Mouse (Mus musculus) hindbrain, embryonic 11.5 days (tissue): ENCODE measurements around the gene Ensa. TPM values are rescaled to one million over a fixed set of nuclear protein-coding genes. Genes with fewer than 3 reads are reported as not detected.
"Not testable (repeated sequence)": the region's sequence is repeated elsewhere in the genome, so short reads cannot be mapped to it uniquely, and the experiment has no call there.

Experiments used
- ATAC-seq: fragments of 200-750 bp; cut with Nextera tagmentation; 2 replicates; pipeline ENCODE4 v1.8.0; 2017; ENCODE audit warnings: mild to moderate bottlenecking, moderate TSS enrichment, moderate library complexity; ENCODE audit not compliant: low FRiP score
- DNase-seq: peaks from one replicate; pipeline ENCODE4 v3.0.0-alpha.2; 2015; ENCODE audit warnings: low spot score
- H3K27ac ChIP-seq: fragments of 300-500 bp; sonication (generic); 2 replicates; pipeline ENCODE4 v1.5.1; 2014; ENCODE audit warnings: mild to moderate bottlenecking, low read depth, low read length
- H3K27me3 ChIP-seq: fragments of 300-500 bp; sonication (generic); 2 replicates; pipeline ENCODE4 v1.6.1; 2014; ENCODE audit warnings: mild to moderate bottlenecking, low read length, moderate library complexity, mixed read lengths; ENCODE audit not compliant: control insufficient read depth, insufficient read depth
- H3K36me3 ChIP-seq: fragments of 300-500 bp; sonication (generic); 2 replicates; pipeline ENCODE4 v1.6.1; 2014; ENCODE audit warnings: mild to moderate bottlenecking, low read length, moderate library complexity, mixed read lengths; ENCODE audit not compliant: control insufficient read depth, insufficient read depth
- H3K4me1 ChIP-seq: fragments of 300-500 bp; sonication (generic); replicated peaks from 2 replicates; pipeline ENCODE4 v1.6.1; 2014; ENCODE audit warnings: low read length, mixed read lengths; ENCODE audit not compliant: control insufficient read depth, insufficient read depth
- H3K4me2 ChIP-seq: fragments of 300-500 bp; sonication (generic); replicated peaks from 2 replicates; pipeline ENCODE4 v1.6.1; 2014; ENCODE audit warnings: mild to moderate bottlenecking, low read depth, low read length
- H3K4me3 ChIP-seq: fragments of 300-500 bp; sonication (generic); 2 replicates; pipeline ENCODE4 v1.5.1; 2014; ENCODE audit warnings: low read depth, low read length
- H3K9ac ChIP-seq: fragments of 300-500 bp; sonication (generic); 2 replicates; pipeline ENCODE4 v1.6.1; 2014; ENCODE audit warnings: low read depth, low read length
- H3K9me3 ChIP-seq: fragments of 300-500 bp; sonication (generic); 2 replicates; pipeline ENCODE4 v1.6.1; 2016; ENCODE audit warnings: low read length; ENCODE audit not compliant: control insufficient read depth
- WGBS: fragments of 180-500 bp; shearing (Covaris S2); extraction: QIAGEN DNeasy Blood & Tissue Kit; methylation state at CpG from one replicate; pipeline ENCODE4 v1.1.7; 2014; 5-methylcytosine and 5-hydroxymethylcytosine counted together
- polyA plus RNA-seq: library from polyadenylated mRNA; unstranded; fragments of >200 nt; fragmentation: Nextera tagmentation; extraction: Ambion mirVana; gene quantifications from 2 replicates; pipeline ENCODE4 v1.2.1, GENCODE M21; 2014

Ensa gene
- polyA plus RNA-seq, 1 experiment from 2014 or later = 87.4 TPM

DNA sequence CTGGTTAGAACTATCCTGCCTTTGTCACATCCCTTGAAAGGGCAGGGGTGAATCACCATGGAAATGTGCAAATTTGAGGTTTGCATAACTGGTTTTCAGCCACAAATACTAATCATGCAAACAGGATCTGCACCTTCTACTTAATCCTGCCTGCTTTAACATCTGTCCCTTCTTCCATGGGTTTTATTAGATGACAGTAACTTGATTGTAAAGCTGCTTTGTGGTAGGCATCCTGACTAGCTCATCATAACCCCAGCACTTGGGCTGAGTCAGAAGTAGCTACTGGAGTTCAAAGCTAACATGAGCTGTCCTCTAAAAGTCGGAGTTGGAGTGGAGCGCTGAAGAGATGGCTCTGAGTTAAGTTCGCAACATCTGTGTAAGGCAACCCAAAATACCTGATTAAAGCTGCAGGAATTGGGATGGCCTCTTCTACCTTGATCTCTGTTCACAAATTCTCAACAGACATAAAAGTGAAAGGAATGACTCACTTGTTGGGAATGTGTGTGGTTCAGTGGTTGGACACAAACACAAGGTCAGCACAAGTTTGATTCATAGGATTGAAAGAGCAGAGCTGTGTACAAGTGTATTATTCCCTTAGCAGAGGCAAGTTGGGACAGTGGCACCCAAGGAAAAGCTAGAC, 39.3 kb downstream of the Ensa start:
- no peaks in the 10 kb centered on the region for H3K36me3 ChIP-seq
- no peak overlapping the region for H3K9ac ChIP-seq
- H3K9me3 ChIP-seq = no peaks in the 10 kb centered on the region
- no peak for ATAC-seq
- DNase-seq = no peak
- no peak overlapping the region for H3K27ac ChIP-seq
- H3K4me1 ChIP-seq = peaks cover 6% of the 10 kb centered on the region
- H3K27me3 ChIP-seq = no peaks in the 10 kb centered on the region
- H3K4me3 ChIP-seq = no peak overlapping the region
- no peak overlapping the region for H3K4me2 ChIP-seq
- 89% methylated on average over 3 of the region's 3 CpGs for WGBS

GRCm38 (mm10) chr3:95664940-95665352, 40.2 kb downstream of the Ensa start:
- no peaks in the 10 kb centered on the region for H3K36me3 ChIP-seq
- no peaks in the 10 kb centered on the region for H3K27me3 ChIP-seq
- no peaks in the 10 kb centered on the region for H3K9me3 ChIP-seq
- DNase-seq = no peak
- 94% methylated on average over 4 of the region's 4 CpGs for WGBS
- no peak for ATAC-seq
- H3K4me2 ChIP-seq = no peak overlapping the region
- H3K9ac ChIP-seq = no peak overlapping the region
- no peak overlapping the region for H3K4me3 ChIP-seq
- no peak overlapping the region for H3K27ac ChIP-seq
- peaks cover 6% of the 10 kb centered on the region for H3K4me1 ChIP-seq

GRCm38 (mm10) chr3:95666124-95666844, 41.5 kb downstream of the Ensa start:
- no peaks in the 10 kb centered on the region for H3K27me3 ChIP-seq
- ATAC-seq (no peak), DNase-seq (no peak)
- no peaks in the 10 kb centered on the region for H3K36me3 ChIP-seq
- peaks cover 4% of the 10 kb centered on the region; the same call in 1 of the 2 replicates for H3K4me1 ChIP-seq
- H3K9ac ChIP-seq = no peak overlapping the region
- WGBS = 56% methylated on average over 6 of the region's 6 CpGs
- H3K9me3 ChIP-seq = no peaks in the 10 kb centered on the region
- no peak overlapping the region for H3K4me3 ChIP-seq
- H3K27ac ChIP-seq = no peak overlapping the region
- H3K4me2 ChIP-seq = no peak overlapping the region

GRCm38 (mm10) chr3:95667521-95667920, 42.7 kb downstream of the Ensa start:
- no peak for DNase-seq
- Histone ChIP-seq H3K27me3 (no peaks in the 10 kb centered on the region), H3K4me3 (no peak overlapping the region), H3K36me3 (no peaks in the 10 kb centered on the region), H3K27ac (peak overlapping the region; percentile 14; the same call in 1 of the 2 replicates), H3K4me1 (0 out of 2 replicates have a peak, but pooled peaks cover 4% of the 10 kb centered on the region), H3K9me3 (no peaks in the 10 kb centered on the region), H3K4me2 (no peak overlapping the region), H3K9ac (no peak overlapping the region)
- 79% methylated on average over 4 of the region's 4 CpGs for WGBS
- ATAC-seq = no peak

- ATAC-seq = no peak
- H3K4me2 ChIP-seq = no peak overlapping the region
Observed at GRCm38 (mm10) chr3:95668026-95668425, 43.2 kb downstream of the Ensa start.

DNA sequence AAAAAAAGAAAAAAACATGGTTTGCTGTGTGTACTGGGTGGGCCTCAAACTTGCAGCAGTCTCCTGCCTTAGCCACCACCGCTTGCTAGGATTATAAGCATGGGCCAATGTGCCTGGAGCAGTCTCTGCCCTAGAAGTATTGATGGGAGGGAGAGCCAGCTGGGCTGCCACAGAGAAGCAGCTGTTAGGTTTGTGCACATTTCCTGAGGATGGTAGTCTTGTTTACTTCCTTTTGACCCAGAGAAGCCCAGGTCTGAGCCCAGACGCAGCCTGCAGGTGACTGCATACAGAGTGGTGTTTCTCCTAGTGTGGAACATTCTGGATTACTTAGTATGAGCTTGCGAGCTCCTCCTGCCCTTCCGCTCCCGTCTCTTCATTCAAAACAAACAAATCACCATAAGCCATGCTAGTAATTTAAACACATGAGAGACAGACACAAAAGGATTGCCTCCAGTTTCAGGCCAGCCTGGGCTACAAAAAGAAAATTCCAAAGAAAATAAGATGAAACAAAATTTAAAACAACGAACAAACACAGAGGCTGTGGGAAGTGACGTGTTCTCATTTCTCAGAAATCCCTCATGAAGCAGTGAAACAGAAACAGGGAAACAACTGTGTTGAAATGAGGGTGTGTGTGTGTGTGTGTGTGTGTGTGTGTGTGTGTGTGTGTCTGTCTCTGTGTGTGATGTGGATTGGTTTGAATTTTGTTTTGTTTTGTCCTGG, 44.0 kb downstream of the Ensa start:
- H3K9me3 ChIP-seq = no peaks in the 10 kb centered on the region
- 86% methylated on average over 7 of the region's 7 CpGs for whole genome bisulfite sequencing
- H3K27me3 ChIP-seq = no peaks in the 10 kb centered on the region
- no peak overlapping the region for H3K4me3 ChIP-seq
- no peak for ATAC-seq
- no peak overlapping the region for H3K9ac ChIP-seq
- no peak for DNase-seq
- no peak overlapping the region for H3K27ac ChIP-seq
- no peak overlapping the region for H3K4me2 ChIP-seq
- peaks cover 4% of the 10 kb centered on the region; the same call in 1 of the 2 replicates for H3K4me1 ChIP-seq
- H3K36me3 ChIP-seq = no peaks in the 10 kb centered on the region

More at GRCm38 (mm10) chr3:95668026-95668425, 43.2 kb downstream of the Ensa start:
- H3K9me3 ChIP-seq = no peaks in the 10 kb centered on the region
- peak overlapping the region; percentile 14; the same call in 1 of the 2 replicates for H3K27ac ChIP-seq
- 42% methylated on average over 7 of the region's 7 CpGs for WGBS
- no peak for DNase-seq
- H3K4me1 ChIP-seq = peaks cover 4% of the 10 kb centered on the region; the same call in 1 of the 2 replicates
- H3K9ac ChIP-seq = no peak overlapping the region
- no peaks in the 10 kb centered on the region for H3K27me3 ChIP-seq
- H3K4me3 ChIP-seq = no peak overlapping the region
- H3K36me3 ChIP-seq = no peaks in the 10 kb centered on the region

DNA sequence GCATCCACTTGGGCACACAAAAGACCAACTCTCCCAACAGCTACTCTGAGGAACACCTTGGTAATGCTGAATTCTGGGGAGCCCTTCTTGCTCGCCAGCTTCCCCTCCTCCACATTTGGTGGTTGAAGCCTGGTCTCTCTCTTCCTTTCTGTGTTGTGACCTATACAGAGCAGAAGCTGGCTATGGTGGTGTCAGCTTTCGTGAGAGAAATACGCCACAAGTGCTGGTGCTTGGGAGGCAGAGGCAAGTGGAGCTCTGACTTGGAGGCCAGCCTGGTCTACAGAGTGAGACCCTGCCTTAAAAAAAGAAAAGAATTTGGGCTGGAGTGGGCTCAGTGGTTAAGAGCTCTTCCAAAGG, 44.5 kb downstream of the Ensa start:
- Histone ChIP-seq H3K9ac (no peak overlapping the region), H3K4me1 (peaks cover 4% of the 10 kb centered on the region; the same call in 1 of the 2 replicates), H3K4me3 (no peak overlapping the region), H3K27me3 (no peaks in the 10 kb centered on the region), H3K9me3 (no peaks in the 10 kb centered on the region), H3K4me2 (no peak overlapping the region), H3K27ac (no peak overlapping the region), H3K36me3 (no peaks in the 10 kb centered on the region)
- 94% methylated on average over 3 of the region's 3 CpGs for WGBS
- no peak for ATAC-seq
- DNase-seq = no peak

DNA sequence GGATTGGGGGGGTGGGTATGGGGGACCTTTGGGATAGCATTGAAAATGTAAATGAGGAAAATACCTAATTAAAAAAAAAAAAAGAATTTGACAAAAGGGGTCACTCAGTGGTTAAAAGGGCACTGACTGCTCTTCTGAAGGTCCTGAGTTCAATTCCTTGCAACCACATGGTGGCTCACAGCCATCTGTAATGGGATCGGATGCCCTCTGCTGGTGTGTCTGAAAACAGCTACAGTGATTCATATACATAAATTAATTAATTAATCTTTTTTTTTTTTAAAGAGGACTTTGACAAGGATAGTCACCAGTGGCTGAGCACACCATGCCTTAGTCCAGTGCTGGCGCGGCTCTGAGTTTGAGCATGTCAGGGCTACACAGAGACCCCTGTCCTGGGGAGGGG, 45.6 kb downstream of the Ensa start:
- not testable (repeated sequence) for DNase-seq, H3K27ac ChIP-seq, H3K4me2 ChIP-seq, ATAC-seq, H3K9ac ChIP-seq, H3K9me3 ChIP-seq, H3K4me1 ChIP-seq, H3K36me3 ChIP-seq, H3K27me3 ChIP-seq, H3K4me3 ChIP-seq
- WGBS = 96% methylated on average over 3 of the region's 3 CpGs
